Mouse (Mus musculus) lung, embryonic 16.5 days (tissue): ENCODE measurements around the gene Cage1. TPM values are rescaled to one million over a fixed set of nuclear protein-coding genes. Genes with fewer than 3 reads are reported as not detected.

ENCODE experiments used
- ATAC-seq: fragments of 200-750 bp; cut with Nextera tagmentation; 2 replicates; pipeline ENCODE4 v1.8.0; 2017; ENCODE audit warnings: low read depth, mild to moderate bottlenecking, moderate library complexity
- H3K27ac ChIP-seq: fragments of 300-500 bp; sonication (generic); 2 replicates; pipeline ENCODE4 v1.5.1; 2014; ENCODE audit warnings: mild to moderate bottlenecking, control low read depth, low read length
- H3K27me3 ChIP-seq: fragments of 300-500 bp; sonication (generic); 2 replicates; pipeline ENCODE4 v1.6.1; 2014; ENCODE audit warnings: low read depth, low read length, mixed read lengths; ENCODE audit not compliant: control insufficient read depth, insufficient read depth
- H3K36me3 ChIP-seq: fragments of 300-500 bp; sonication (generic); 2 replicates; pipeline ENCODE4 v1.6.1; 2014; ENCODE audit warnings: low read length; ENCODE audit not compliant: control insufficient read depth, insufficient read depth
- H3K4me1 ChIP-seq: fragments of 300-500 bp; sonication (generic); replicated peaks from 2 replicates; pipeline ENCODE4 v1.6.1; 2014; ENCODE audit warnings: low read length, mixed read lengths; ENCODE audit not compliant: control insufficient read depth, insufficient read depth
- H3K4me2 ChIP-seq: fragments of 300-500 bp; sonication (generic); 2 replicates; pipeline ENCODE4 v1.6.1; 2014; ENCODE audit warnings: low read depth, low read length, control low read depth
- H3K4me3 ChIP-seq: fragments of 300-500 bp; sonication (generic); 2 replicates; pipeline ENCODE4 v1.5.1; 2014; ENCODE audit warnings: mild to moderate bottlenecking, low read length, control low read depth
- H3K9ac ChIP-seq: fragments of 300-500 bp; sonication (generic); 2 replicates; pipeline ENCODE4 v1.6.1; 2014; ENCODE audit warnings: low read length, control low read depth
- H3K9me3 ChIP-seq: fragments of 300-500 bp; sonication (generic); 2 replicates; pipeline ENCODE4 v1.6.1; 2016; ENCODE audit warnings: low read length; ENCODE audit not compliant: control insufficient read depth
- WGBS: fragments of 180-500 bp; shearing (Covaris S2); extraction: QIAGEN DNeasy Blood & Tissue Kit; methylation state at CpG from one replicate; pipeline ENCODE4 v1.1.7; 2014; 5-methylcytosine and 5-hydroxymethylcytosine counted together
- polyA plus RNA-seq: library from polyadenylated mRNA; unstranded; fragments of >200 nt; fragmentation: Nextera tagmentation; extraction: Ambion mirVana; gene quantifications from 2 replicates; pipeline ENCODE4 v1.2.1, GENCODE M21; 2015

The Cage1 gene
- polyA plus RNA-seq, 1 experiment from 2014 or later: 1.1 TPM

GRCm38 (mm10) chr13:37993704-37994404 lies 43.0 kb downstream of the Cage1 start, which contains the start of gene Ssr1:
Gene Ssr1 (minus strand): TSS chr13:37994217.
- under 1% methylated on average over 76 of the region's 89 CpGs for WGBS
- Histone ChIP-seq H3K27me3 (no peaks in the 10 kb centered on the region), H3K4me1 (peaks cover 2% of the 10 kb centered on the region; the same call in 1 of the 2 replicates), H3K4me3 (peak within 1 kb of the TSS; percentile 91), H3K4me2 (peak within 1 kb of the TSS; percentile 70), H3K36me3 (peaks cover 21% of the 10 kb centered on the region), H3K9ac (peak within 1 kb of the TSS; percentile 98), H3K27ac (peak within 1 kb of the TSS; percentile 93), H3K9me3 (no peaks in the 10 kb centered on the region)
- ATAC-seq: peak; percentile 98

DNA sequence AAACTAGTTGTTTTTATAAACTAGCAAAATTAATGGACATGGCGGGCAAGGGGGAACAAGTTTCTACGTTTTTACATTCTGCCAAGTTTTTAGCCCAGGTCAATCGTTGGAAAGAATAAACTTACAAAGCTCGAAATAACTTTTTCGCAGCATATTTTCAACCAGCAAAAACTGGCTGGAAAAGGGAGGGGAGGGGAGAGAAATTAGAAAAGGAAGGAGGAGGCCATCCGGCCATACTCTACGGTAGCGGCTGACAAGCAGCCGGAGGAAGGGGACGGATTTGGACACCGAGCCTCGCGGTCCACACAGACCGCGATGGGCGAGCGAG lies 43.5 kb downstream of the Cage1 start:
- peak overlapping the region; percentile 98 for H3K9ac ChIP-seq
- peak overlapping the region; percentile 93 for H3K27ac ChIP-seq
- under 1% methylated on average over 17 of the region's 17 CpGs for WGBS
- H3K4me3 ChIP-seq: peak overlapping the region; percentile 91
- H3K27me3 ChIP-seq: no peaks in the 10 kb centered on the region
- H3K4me2 ChIP-seq: peak overlapping the region; percentile 70
- H3K4me1 ChIP-seq: peaks cover 2% of the 10 kb centered on the region; the same call in 1 of the 2 replicates
- no peaks in the 10 kb centered on the region for H3K9me3 ChIP-seq
- no peak; the same call in 1 of the 2 replicates for ATAC-seq
- peaks cover 23% of the 10 kb centered on the region for H3K36me3 ChIP-seq

DNA sequence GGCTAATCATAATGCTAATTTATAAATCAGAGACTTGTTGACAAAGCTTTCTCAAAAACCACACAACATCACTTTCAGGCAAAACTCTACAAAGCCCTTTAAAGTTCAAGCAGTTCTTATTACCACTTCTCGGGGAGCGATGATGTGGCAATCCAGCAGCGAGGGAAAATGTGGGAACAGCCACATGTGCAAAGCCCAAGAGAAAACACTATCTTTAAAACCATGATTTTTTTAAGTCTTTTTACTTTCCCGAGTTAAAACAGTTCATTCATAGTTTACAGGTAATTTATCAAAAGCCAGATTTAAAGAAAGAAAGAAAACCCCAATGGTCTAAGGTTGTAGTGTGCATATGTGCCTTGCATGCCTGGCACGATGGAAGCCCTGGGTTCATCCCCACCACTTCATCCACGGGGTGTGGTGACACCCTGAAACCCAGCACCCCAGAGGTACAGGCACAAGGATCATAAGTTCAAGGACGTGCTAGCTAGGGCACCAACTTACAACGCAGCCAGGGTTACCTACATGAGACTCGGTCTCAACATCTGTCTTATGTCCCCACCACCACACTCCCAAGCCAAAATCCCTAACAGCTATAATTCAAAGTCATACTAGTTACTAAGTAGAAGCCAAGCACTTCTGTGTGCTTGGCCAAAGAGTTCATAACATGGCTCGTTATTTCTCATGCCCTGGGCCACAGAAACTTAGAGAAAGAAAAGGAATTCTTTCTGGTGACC lies 44.1 kb downstream of the Cage1 start:
- ATAC-seq: no peak
- no peaks in the 10 kb centered on the region for H3K9me3 ChIP-seq
- peak overlapping the region; percentile 98 for H3K9ac ChIP-seq
- H3K27ac ChIP-seq: peak overlapping the region; percentile 93
- no peaks in the 10 kb centered on the region for H3K27me3 ChIP-seq
- H3K4me2 ChIP-seq: peak overlapping the region; percentile 70
- H3K4me3 ChIP-seq: peak overlapping the region; percentile 91
- H3K36me3 ChIP-seq: peaks cover 26% of the 10 kb centered on the region
- peaks cover 2% of the 10 kb centered on the region; the same call in 1 of the 2 replicates for H3K4me1 ChIP-seq
- 6% methylated on average over 10 of the region's 10 CpGs for WGBS

- Histone ChIP-seq H3K4me1 (peaks cover 2% of the 10 kb centered on the region; the same call in 1 of the 2 replicates), H3K4me2 (no peak overlapping the region)
- 89% methylated on average over 8 of the region's 8 CpGs for WGBS
Observed at GRCm38 (mm10) chr13:37989701-37990100, 47.2 kb downstream of the Cage1 start.

GRCm38 (mm10) chr13:37986166-37986565 lies 50.7 kb downstream of the Cage1 start:
- Histone ChIP-seq H3K9ac (no peak overlapping the region), H3K4me2 (no peak overlapping the region), H3K27ac (no peak overlapping the region), H3K4me1 (no peaks in the 10 kb centered on the region), H3K36me3 (peaks cover 60% of the 10 kb centered on the region), H3K4me3 (no peak overlapping the region), H3K27me3 (no peaks in the 10 kb centered on the region), H3K9me3 (no peaks in the 10 kb centered on the region)
- ATAC-seq: no peak
- 83% methylated on average over 10 of the region's 10 CpGs for WGBS

More at GRCm38 (mm10) chr13:37989701-37990100, 47.2 kb downstream of the Cage1 start:
- H3K27me3 ChIP-seq: no peaks in the 10 kb centered on the region
- no peak overlapping the region for H3K27ac ChIP-seq
- ATAC-seq: no peak
- no peak overlapping the region for H3K9ac ChIP-seq
- H3K9me3 ChIP-seq: no peaks in the 10 kb centered on the region
- peaks cover 44% of the 10 kb centered on the region for H3K36me3 ChIP-seq
- H3K4me3 ChIP-seq: no peak overlapping the region

- peaks cover 62% of the 10 kb centered on the region for H3K36me3 ChIP-seq
- no peaks in the 10 kb centered on the region for H3K27me3 ChIP-seq
- H3K27ac ChIP-seq: no peak overlapping the region
- no peak overlapping the region for H3K9ac ChIP-seq
- H3K9me3 ChIP-seq: no peaks in the 10 kb centered on the region
- no peak overlapping the region for H3K4me3 ChIP-seq
- no peak for ATAC-seq
- H3K4me2 ChIP-seq: no peak overlapping the region
- WGBS: 64% methylated on average over 5 of the region's 5 CpGs
- H3K4me1 ChIP-seq: no peaks in the 10 kb centered on the region
Observed at GRCm38 (mm10) chr13:37981063-37981462, 55.8 kb downstream of the Cage1 start.

DNA sequence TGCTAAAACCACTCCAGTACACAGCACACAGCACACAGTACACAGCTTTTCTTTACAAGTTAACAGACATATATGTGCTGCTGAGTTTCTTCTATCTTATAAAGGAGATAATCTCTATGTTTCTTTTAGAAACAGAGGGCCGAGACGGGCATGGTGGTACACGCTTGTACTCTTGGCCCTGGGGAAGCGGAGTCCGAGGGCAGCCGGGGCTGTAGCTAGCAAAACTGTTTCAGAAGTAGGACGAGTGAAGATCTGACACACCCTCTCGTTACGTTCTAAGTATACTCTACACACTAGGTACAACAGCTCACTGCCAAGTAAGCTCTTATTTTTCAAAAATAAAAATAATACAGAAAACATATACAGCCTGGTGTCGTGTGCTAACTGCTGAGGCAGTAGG lies 56.5 kb downstream of the Cage1 start:
- H3K4me2 ChIP-seq: no peak overlapping the region
- H3K36me3 ChIP-seq: peaks cover 61% of the 10 kb centered on the region
- no peaks in the 10 kb centered on the region for H3K4me1 ChIP-seq
- no peaks in the 10 kb centered on the region for H3K9me3 ChIP-seq
- ATAC-seq: no peak
- no peaks in the 10 kb centered on the region for H3K27me3 ChIP-seq
- H3K9ac ChIP-seq: no peak overlapping the region
- H3K4me3 ChIP-seq: no peak overlapping the region
- WGBS: 88% methylated on average over 10 of the region's 10 CpGs
- H3K27ac ChIP-seq: no peak overlapping the region

GRCm38 (mm10) chr13:37979506-37979905 lies 57.4 kb downstream of the Cage1 start:
- Histone ChIP-seq H3K36me3 (peaks cover 58% of the 10 kb centered on the region), H3K27me3 (no peaks in the 10 kb centered on the region), H3K4me2 (no peak overlapping the region), H3K9ac (no peak overlapping the region), H3K4me3 (no peak overlapping the region), H3K27ac (no peak overlapping the region), H3K9me3 (no peaks in the 10 kb centered on the region), H3K4me1 (no peaks in the 10 kb centered on the region)
- 89% methylated on average over 12 of the region's 12 CpGs for WGBS
- no peak for ATAC-seq

DNA sequence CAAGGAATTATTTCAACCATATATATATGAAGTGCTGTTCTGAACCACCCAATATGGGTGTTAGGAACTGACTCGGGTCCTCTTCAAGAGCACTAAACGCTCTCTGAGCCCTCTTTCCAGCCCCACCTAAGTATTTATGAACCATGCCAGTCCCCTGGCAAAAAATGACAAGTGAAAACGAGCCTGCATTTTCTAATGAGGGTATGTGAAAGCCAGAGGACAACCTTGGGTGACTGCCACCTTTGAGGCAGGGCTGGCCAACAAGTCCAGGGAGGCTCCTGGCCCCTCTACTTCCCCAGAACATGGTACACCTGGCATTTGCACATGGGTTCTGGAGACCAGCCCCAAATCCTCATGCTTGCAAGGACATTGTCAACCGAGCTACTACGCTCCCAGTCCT lies 62.1 kb downstream of the Cage1 start:
- Histone ChIP-seq H3K36me3 (peaks cover 27% of the 10 kb centered on the region), H3K4me1 (no peaks in the 10 kb centered on the region), H3K9me3 (no peaks in the 10 kb centered on the region), H3K4me3 (no peak overlapping the region), H3K4me2 (no peak overlapping the region), H3K9ac (no peak overlapping the region), H3K27me3 (no peaks in the 10 kb centered on the region), H3K27ac (no peak overlapping the region)
- WGBS: 76% methylated on average over 5 of the region's 5 CpGs
- ATAC-seq: no peak
